Mouse (Mus musculus): ENCODE measurements around the gene Rnf186.

Rnf186 gene

GRCm38 (mm10) chr4:139014793-139015192, 47.9 kb downstream of the Rnf186 start:
- DNase-seq (ENCODE audit: low spot score): no peak
